Mouse (Mus musculus) cerebellum, adult 11-12 months (tissue): ENCODE measurements around the gene Avpi1.

Experiments
- DNase-seq: peaks from one replicate; pipeline ENCODE4 v3.0.0; 2022

Avpi1 gene

DNA sequence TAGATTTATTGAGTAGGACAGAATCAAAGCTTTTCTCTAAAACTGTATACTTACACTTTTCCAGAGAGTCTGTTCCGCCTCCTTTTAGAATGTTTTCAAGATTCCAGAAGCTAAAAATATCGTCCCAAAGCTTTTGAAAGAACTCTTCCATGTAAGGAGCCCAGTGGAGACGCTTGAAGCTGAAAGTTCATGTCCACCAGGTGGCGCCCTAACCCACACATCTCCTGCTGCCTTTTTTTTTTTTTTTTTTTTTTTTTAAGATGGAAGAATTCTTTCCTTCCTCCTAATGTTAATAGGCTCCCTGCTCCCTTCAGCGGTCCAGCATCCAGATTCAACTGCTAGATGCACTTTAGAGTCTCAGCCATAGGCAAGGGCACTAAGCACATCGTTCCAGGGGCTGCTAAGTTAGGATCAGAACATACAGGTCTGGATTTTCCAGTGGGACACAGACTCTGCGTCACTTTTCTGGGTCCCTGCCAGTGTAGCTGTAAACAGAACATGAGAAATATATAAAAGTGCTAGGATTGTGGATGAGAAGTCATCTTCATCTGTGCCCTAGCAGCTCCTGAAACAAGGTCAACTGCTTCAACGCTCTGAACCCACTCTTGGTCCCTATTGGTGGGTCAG is 15.8 kb upstream of the Avpi1 start:
- DNase-seq: peak; percentile 66

DNA sequence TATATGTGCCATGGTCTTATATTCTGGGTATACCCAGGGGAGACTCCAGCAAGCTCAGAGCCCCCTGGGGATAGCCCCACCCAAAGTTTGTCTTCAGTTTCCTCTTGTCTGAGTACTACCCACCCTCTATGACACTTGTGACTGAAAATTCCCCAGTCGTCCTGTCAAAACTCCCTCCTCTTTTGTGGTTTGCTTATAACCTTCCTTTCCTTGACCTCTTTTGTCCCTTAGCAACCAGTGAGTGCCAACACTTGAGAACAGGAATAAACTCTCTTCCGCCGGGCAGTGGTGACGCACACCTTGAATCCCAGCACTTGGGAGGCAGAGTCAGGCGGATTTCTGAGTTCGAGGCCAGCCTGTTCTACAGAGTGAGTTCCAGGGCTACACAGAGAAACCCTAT is 15.2 kb upstream of the Avpi1 start:
- no peak for DNase-seq

DNA sequence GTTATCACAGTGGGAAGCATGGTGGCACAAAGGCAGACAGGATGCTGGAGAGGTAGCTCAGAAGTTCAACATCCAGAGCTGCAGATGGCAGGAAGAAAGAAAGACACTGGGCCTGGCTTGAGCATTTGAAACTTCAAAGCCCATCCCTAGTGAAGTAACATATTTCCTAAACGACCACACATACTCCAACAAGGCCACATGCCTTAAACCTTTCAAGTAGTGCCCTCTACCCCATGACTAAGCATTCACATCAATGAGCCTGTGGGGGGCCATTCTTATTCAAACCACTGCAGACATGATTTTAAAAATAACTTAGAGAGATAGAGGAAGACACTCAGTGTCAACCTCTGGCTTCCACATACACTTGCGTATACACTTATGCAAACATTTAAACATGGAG is 13.9 kb upstream of the Avpi1 start:
- no peak for DNase-seq

DNA sequence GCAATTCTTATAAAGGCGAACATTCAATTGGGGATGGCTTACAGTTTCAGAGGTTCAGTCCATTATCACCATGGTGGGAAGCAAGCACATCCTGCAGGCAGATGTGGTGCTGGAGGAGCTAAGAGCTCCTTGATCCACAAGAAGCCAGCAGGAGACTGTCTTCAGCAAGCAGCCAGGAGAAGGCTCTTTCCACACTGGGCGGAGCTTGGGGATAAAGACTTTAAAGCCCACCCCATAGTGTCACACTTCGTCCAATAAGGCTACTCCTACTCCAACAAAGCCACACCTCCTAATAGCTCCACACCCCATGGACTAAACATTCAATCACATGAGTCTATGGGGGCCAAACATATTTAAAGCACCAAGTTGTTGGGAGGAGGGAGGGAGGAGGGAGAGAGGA is 13.1 kb upstream of the Avpi1 start:
- no peak for DNase-seq

DNA sequence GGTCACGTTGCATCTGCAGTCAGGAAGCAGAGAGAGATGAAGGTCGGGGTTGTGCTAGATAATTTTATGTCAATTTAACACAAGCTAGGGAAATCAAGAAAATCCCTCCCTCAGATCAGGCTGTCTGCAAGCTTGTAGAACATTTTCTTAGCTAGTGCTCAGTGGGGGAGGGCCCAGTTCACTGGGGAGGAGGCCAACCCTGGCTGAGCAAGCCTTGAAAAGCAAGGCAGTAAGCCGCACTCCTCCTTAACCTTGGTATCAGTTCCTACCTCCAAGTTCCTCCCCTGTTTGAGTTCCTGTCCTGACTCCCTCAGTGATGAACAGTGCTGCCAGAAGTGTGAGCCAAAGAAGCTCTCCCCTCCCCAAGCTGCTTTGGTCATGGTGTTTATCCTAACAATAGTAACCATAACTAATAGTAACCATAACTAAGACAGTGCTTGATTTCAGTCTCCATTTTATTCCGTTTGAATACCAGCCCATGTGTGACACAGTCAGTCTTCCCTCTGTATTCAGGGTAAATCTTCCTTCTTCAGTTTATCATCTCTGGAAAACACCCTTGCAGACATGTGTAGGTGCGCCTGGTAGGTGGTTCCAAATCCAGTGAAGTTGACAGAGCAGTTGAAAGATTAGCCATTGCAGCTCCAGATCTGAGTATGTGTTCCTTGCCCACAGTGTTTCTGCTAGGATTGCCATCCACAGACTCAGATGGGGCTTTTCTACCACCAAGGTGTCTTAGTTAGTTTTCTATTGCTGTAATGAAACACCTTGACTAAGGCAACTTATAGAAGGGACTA is 11.1 kb upstream of the Avpi1 start:
- no peak for DNase-seq

DNA sequence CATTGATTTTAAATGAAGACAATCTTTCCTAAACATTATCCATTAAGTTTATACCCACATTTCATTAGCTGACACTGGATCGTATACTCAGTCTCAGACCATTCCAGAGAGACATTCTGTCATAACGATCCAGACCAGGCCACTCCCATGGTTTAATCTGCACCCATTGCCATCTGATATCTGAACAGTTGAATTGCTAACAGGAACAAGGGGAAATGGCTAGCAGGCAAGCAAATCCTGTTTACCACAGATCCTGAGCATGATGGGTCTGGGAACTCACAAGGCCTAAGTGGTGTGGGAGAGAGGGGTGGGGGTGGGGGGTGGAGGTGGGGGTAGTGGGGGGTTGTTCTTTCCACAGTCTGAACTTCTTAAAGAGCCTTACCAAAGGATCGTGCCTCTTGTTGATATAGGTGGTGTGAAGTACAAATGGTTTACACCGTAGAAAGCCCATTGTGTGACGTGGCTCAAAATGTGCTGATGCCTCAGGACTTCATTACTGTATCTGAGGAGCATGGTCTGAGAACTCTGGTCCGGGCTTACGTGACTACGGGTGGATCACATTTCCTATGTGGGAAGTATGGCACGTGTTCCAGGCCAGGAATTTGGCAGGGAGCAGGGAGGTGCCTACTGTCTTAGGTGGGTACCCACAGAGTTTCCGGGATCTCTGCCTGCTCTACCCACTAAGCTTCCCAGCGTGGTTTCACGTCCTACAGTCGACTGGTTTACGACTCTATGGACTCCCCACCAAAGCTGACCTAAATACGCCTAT is 9.8 kb upstream of the Avpi1 start:
- no peak for DNase-seq

DNA sequence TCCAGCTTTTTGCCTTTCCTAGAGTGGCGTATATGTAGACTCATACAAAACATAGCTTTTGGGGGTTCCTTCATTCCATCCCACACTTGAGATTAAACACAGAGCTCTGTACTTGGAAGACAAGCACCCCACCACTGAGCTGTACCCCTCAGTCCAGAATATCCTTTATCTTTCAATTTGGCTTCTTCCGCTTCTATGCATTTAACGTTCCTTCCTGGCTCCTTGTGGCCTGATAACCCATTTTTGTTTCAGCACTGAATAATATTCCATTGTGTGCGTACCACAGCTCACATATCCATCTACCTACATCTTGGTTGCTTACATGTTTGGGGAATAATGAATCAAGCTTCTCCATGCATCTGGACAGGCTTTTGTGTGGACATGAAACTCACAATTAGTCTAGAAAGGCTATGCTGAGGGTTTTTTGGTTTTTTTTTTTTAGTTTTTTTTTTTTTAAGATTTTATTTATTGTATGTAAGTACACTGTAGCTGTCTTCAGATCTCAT is 8.4 kb upstream of the Avpi1 start:
- DNase-seq: no peak

DNA sequence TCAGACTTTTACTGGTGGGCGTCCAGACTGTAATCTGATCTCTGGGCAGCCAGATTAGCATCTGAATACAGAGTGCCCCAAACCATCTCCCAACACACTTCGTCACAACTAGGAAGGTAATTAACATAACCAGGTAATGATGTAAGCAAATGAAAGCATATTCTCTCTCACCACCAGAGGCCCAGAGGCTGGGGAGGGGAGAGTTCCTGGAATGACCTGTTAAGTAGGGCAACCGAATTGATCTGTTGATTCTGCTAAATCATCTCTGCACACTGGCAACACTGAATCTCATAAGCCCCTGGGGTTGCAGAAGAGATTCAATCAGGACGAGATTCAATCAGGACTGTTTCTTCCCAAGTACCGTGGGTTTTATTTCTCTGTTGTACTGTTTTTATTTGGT is 7.3 kb upstream of the Avpi1 start:
- no peak for DNase-seq

DNA sequence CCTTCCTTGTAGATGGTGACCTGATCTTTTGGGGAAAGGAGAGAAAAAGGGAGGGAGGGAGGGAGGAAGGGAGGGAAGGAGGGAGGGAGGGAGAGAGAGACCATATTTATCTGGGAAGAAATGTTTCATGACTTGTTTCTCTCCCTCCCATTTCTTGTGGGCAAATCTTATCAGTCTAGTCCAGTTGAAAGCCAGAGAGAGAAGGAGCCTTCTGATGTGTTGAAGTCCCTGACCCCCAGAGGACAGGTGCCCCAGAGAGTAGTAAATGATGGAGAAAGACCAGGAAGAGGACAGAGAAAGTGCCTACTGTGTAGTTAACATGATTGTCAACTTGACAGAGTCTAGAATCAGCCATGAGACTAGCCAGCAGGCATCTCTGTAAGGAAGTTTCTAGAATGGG is 6.2 kb upstream of the Avpi1 start:
- DNase-seq: no peak

DNA sequence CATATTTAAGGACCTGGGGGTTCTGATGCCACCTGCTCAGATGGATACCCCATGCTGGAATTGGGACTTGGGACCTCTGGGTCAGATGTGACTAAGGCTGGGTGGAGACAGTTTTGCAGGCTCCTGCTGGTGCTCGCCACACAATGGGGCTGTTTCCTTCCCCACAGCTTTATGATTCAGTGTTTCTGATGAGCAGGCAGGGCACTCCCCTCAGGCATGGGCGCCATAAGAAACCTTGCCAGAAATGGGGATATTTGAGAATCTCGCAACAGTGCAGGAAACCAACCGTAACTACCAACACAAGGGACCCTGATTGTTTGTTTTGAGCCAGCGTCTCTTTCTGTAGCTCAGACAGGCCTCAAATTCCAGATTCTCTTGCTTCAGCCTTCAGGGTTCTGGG is 2.2 kb upstream of the Avpi1 start:
- DNase-seq: peak; percentile 43

DNA sequence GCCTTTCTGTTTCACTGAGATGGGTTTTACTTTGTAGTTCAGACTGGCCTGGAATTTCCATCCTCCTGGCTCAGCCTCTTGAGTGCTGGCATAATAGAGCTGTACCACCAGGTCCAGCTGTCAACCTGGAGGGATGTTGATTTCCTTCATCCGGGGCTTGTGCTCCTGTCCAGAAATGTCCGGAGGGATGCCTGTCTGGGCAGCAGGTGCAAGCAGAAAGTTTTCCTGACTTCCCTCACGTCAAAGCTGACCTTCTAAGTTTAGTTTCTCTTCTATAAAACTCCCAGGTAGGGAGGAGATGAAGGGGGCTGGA is 1.4 kb upstream of the Avpi1 start:
- DNase-seq: no peak

DNA sequence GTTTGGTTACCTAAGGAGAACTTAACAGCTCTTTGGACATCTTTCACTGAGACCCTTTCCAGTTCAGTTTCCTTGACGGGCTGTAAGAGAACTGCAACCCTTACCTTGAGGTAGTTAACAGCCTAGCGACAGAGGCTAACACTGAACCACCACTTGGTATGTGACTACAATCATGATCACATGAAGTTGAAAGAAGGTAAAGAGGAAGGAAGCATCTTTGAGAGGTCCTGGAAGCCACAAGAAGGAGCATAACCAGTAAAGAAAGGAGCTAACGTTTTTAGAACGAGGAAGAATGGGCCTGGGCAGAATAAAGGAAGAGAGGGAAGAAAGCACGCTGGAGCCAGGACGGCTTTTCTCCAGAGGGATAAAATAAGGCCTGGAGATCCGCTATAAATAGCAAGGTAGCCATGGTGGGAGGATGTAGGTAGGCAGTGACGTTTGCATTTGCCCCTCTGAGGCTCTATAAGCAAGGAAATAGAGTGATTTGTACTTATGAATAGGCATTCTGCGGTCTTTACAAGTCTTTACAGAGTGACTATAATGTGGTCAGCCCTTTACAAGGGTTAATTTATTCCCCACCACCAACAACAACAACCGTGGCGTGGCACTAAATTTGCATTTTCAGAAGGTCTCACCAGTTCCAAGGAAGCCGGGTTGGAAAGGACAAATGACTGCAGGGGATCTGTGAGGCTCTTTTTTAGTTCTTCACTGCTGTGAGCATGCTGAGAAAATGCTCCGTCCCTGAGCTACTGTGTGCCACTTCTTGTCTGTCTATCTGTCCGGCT is 842 bp upstream of the Avpi1 start:
- peak; percentile 39 for DNase-seq

DNA sequence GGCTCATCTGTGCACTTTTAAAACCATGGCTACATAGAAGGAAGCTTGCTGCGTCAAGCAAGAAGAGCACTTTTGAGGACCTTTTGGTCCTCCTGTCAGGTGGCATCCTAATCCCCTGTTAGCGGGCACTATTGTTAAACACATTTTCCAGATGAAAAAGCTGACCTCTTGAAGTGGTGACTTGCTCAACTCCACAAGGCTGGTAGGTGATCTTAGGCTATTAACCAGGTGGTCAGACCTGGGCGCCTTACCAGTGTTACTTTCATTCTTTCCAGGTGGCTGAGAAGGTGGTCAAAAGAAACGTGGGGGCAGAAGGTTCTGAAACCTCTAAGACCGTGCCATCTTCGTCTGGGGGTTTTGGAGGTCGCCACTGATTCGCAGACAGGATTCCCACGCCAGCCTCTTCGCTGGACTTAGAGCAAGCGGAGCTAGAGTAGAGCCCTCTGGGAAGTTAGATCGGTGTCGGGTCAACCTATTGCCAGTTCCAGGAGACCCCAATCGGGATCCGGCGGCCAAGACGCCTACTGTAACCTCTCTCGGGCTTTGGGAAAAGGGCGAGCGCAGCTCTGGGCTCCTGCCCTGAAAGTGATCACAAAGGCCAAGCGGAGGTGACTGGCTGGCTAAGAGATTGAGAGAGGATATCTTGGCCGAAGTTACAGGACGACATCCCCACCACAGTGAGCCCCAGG is 663 bp downstream of the Avpi1 start:
- no peak for DNase-seq

DNA sequence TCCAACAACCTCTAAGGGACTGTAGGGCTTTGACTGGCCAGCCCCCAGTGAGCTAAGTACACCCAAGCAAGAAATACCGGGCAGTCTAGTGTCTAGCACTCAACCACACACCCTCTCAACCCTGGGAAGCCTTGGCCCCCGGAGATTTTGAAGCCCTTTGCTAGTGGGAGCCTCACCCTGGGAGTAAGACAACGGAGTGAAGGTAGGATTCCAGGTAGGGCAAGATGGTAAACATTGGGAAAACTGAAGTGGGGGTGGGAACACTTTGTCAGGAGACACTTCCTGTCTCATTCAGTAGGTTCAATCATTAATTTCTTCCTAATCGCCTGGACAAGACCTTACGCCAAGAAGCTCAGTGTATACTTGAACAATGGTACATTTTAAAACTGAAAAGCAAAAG is 1.8 kb downstream of the Avpi1 start:
- peak; percentile 40 for DNase-seq

DNA sequence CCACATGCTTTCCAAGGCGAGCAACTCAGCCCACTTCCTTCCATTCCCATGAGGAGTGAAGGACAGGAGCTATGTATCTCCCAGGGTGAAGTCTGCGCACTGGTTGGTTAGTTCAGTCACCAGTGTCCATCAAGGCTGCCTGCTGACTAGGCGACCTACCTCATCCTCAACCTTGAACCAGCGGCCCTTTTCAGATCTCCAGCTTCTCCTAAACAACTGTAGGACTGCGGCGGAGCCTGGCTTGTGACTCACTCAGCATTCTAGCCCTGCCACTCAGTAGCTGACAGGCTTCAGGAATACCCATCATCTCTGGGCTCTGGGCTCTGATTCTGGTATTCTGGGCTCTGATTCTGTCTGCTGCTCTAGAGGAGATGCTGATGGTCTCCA is 2.6 kb downstream of the Avpi1 start:
- DNase-seq: peak; percentile 23

DNA sequence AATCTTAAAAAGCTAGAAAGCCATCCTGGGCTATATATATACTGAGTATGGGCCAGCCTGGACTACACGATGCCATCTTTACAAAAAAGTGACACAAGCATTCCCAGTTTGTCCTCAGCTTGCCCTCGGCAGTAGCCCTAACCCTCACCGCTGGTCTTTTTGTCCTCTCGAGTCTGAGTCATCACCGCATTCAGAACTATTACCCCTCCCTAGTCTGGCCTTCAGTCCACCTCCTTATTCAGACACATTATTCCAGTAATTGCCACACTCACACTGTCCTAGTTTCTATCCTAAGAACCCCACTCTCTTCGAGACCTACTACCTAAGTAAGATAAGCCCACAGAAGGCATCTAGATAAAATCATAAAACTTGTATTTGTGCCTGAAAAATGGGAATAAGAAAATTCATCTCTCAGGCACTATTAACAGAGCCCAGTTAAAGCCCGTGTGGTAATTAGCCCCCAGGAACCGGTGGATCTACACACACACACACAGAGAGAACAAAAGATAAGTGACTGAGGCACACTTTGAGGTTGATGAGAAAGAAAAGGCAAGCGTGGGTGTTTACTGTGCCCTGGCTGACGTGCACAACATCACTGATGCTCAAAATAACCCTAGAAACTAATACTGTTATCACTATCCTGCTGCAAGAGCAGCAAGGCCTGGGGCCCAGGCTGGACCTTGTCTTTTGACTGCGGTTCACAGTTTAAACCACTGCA is 3.2 kb downstream of the Avpi1 start:
- DNase-seq: no peak

DNA sequence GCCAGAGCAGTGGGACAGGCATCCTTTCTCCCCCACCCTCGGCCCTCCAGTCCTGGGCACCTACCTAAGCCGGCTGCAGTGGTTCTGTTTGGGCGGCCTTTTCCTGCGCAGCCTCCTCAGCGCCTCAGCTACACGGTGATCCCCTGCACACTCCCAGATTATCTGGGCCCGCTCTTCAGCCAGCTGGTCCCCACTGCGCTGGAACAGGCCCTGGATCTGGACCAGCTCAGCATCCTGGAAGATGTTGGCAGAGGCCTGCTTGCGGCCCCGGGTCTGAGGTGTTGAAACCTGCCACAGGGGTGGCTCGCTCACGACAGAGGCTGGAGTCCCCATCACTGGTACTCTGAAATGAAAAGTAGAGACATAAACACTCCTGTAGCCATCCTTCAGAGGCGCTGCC is 4.2 kb downstream of the Avpi1 start:
- DNase-seq: peak; percentile 47

DNA sequence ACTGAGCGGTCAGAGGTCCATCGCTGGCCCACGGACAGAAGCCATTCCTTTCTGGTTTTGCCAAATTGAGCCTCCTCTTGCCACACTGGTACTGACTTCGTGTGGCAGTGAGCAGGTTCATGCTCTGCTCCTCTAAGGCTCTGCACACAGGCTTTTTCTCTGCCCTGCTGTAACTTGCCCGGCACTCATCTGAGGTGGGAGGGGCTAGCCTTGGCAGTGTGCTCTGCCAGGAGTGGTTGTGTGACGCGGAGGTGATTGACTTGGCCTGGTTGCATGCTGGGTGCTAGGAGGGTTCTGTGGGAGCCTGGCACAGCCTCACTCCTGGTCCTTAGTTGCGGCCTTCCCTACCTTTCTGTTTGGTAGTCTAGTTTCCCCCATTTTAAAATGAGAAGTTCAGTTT is 8.4 kb downstream of the Avpi1 start:
- no peak for DNase-seq

DNA sequence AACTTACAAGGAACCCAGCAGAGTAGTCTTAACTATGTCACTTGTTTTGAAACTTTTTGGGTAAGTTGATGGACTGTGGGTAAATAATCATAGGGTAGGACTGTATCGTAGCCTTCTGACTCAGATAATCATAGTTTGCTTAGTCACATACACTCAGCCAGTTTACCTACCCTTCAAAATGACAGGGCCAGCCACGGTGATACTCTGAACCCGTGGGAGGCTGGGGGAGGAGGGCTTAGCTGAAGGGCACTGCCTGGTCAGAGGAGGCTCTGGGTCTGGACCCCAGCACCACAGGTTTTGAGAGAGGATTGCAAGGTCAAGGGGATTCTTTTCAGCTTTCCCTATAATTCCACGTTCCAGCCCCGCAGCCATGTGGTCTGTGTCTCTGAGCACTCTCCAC is 10.3 kb downstream of the Avpi1 start:
- no peak for DNase-seq

DNA sequence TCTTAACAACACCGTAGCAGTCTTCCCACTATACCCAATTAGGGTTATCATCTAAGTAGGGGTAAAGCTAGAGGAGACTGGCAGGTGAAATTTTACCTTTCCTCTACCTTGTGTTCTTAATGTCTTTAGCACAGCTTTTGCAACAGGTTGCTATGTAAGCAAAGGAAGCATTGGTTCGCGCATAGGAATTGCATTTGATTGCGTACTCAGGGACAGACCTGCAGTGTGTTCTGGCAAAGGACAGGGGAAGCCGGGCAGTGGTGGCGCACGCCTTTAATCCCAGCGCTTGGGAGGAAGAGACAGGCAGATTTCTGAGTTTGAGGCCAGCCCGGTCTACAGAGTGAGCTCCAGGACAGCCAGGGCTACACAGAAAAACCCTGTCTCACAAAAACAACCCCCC is 10.7 kb downstream of the Avpi1 start:
- DNase-seq: no peak

DNA sequence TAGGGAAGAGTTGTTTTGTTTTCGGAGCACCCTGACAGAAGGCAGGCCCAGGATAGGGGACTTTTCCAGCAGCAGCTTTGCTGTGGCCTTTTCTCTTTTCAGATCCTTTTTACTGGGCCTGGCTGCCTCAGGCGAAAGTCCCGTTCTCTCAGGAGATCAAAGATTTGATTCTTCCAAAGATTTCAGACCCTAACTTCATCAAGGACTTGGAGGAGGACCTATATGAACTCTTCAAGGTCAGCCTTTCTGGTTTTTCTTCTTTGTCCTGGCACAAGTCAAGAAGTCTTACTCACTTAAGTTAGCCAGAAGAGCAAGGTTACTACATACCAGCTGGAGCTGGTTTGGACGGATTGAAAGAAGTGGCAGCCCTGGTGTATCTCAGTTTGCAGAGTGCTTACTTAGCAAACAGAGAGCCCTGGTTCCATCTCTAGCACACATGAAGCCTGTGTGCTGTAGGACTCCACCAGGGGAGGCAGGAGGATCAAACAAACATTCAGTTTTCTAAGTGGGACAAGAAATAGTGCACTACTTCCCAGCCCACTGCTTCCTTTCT is 13.0 kb downstream of the Avpi1 start:
- DNase-seq: no peak

DNA sequence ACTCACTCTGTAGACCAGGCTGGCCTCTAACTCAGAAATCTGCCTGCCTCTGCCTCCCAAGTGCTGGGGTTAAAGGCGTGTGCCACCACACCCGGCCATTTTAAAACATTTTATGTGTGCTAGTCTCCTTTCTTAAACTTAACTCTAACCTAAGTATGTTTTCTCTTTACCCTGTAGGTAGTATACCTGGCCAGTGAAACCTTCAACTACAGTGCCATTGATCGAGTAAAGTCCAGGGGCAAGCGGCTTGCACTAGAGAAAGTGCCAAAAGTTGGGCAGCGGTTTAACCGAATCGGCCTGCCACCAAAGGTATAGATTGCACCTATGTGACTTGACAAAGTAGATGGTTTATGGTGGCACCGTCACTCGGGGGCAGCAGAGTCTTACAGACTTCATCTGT is 24.2 kb downstream of the Avpi1 start:
- no peak for DNase-seq
